Mouse (Mus musculus): ENCODE data around the gene Uchl4.

The Uchl4 gene

GRCm38 (mm10) chr9:64277706-64278105, 42.7 kb downstream of the Uchl4 start:
- DNase-seq, result peak; percentile 42

- no peak for DNase-seq
Observed at GRCm38 (mm10) chr9:64278665-64279310, 43.8 kb downstream of the Uchl4 start.

- DNase-seq, result peak; percentile 93
Observed at GRCm38 (mm10) chr9:64281105-64281780, 46.2 kb downstream of the Uchl4 start, which contains the start of gene Tipin. TSS of gene Tipin (plus strand) at chr9:64281581.

- no peak for DNase-seq
Observed at GRCm38 (mm10) chr9:64281781-64282178, 46.8 kb downstream of the Uchl4 start.

- no peak for DNase-seq
Observed at GRCm38 (mm10) chr9:64282404-64282987, 47.5 kb downstream of the Uchl4 start.
